Mouse (Mus musculus) myocyte (in vitro differentiated cells): ENCODE measurements around the gene Acbd7. TPM values are rescaled to one million over a fixed set of nuclear protein-coding genes. Genes with fewer than 3 reads are reported as not detected.

Experiments used
- H3K27me3 ChIP-seq: one replicate; pipeline ENCODE4 v1.6.1; 2011; ENCODE audit not compliant: control insufficient read depth, insufficient read depth, insufficient read length
- H3K36me3 ChIP-seq: one replicate; pipeline ENCODE4 v1.6.1; 2011; ENCODE audit not compliant: control insufficient read depth, insufficient read depth
- H3K4me2 ChIP-seq: one replicate; pipeline ENCODE4 v1.6.1; 2011; ENCODE audit warnings: low read depth, control low read depth
- H3K4me3 ChIP-seq: one replicate; pipeline ENCODE4 v1.5.1; 2011; ENCODE audit warnings: mild to moderate bottlenecking, control low read depth, moderate library complexity
- H3K79me2 ChIP-seq: one replicate; pipeline ENCODE4 v1.6.1; 2011; ENCODE audit not compliant: control insufficient read depth, insufficient read depth
- H3ac ChIP-seq: one replicate; pipeline ENCODE4 v1.6.1; 2011; ENCODE audit not compliant: control insufficient read depth, insufficient read length
- CEBPB ChIP-seq: IDR thresholded peaks from 2 replicates; pipeline ENCODE4 v1.6.1; 2011; ENCODE audit warnings: mild to moderate bottlenecking, moderate library complexity; ENCODE audit not compliant: poor library complexity, insufficient read depth, severe bottlenecking
- E2F4 ChIP-seq: IDR thresholded peaks from one replicate; pipeline ENCODE4 v1.6.1; 2011; ENCODE audit warnings: mild to moderate bottlenecking, control low read depth, moderate library complexity; ENCODE audit not compliant: insufficient read depth
- MAX ChIP-seq: IDR thresholded peaks from one replicate; pipeline ENCODE4 v1.6.1; 2011; ENCODE audit warnings: low read depth, mild to moderate bottlenecking, control low read depth
- MYOD1 ChIP-seq, 3 experiments: IDR thresholded peaks; one replicate each; pipeline ENCODE4 v1.6.1; 2011; ENCODE audit warnings: control low read depth in 2 of 3, low read depth in 2 of 3, mild to moderate bottlenecking in 2 of 3, moderate library complexity in 1 of 3; ENCODE audit not compliant: insufficient read length in 2 of 3, control insufficient read depth in 1 of 3
- MYOG ChIP-seq, 3 experiments: IDR thresholded peaks; one replicate each; pipeline ENCODE4 v1.6.1; 2011; ENCODE audit warnings: control low read depth in 2 of 3, low read depth in 2 of 3, mild to moderate bottlenecking in 2 of 3; ENCODE audit not compliant: insufficient read length in 2 of 3, control insufficient read depth in 1 of 3, insufficient read depth in 1 of 3
- POLR2A ChIP-seq: IDR thresholded peaks from one replicate; pipeline ENCODE4 v1.6.1; 2011; ENCODE audit warnings: low read depth, mild to moderate bottlenecking, control low read depth, moderate library complexity; ENCODE audit not compliant: insufficient read length
- POLR2AphosphoS2 ChIP-seq: IDR thresholded peaks from one replicate; pipeline ENCODE4 v1.6.1; 2011; ENCODE audit warnings: low read depth, control low read depth; ENCODE audit not compliant: insufficient read length
- REST ChIP-seq: IDR thresholded peaks from one replicate; pipeline ENCODE4 v1.6.1; 2011; ENCODE audit warnings: mild to moderate bottlenecking, control low read depth, moderate library complexity; ENCODE audit not compliant: insufficient read depth, insufficient read length
- SRF ChIP-seq: IDR thresholded peaks from one replicate; pipeline ENCODE4 v1.6.1; 2011; ENCODE audit warnings: low read depth; ENCODE audit not compliant: control insufficient read depth, insufficient read length
- TCF12 ChIP-seq: IDR thresholded peaks from one replicate; pipeline ENCODE4 v1.6.1; 2011; ENCODE audit warnings: mild to moderate bottlenecking, control low read depth; ENCODE audit not compliant: poor library complexity, insufficient read depth, severe bottlenecking
- TCF3 ChIP-seq: IDR thresholded peaks from one replicate; pipeline ENCODE4 v1.6.1; 2011; ENCODE audit warnings: low read depth, control low read depth; ENCODE audit not compliant: insufficient read length
- USF1 ChIP-seq: IDR thresholded peaks from one replicate; pipeline ENCODE4 v1.6.1; 2011; ENCODE audit warnings: low read depth, mild to moderate bottlenecking, control low read depth, moderate library complexity
- polyA plus RNA-seq: library from polyadenylated mRNA; unstranded; fragments of >200 nt; fragmentation: generic; extraction: Trizol; gene quantifications from one replicate; pipeline ENCODE4 v1.2.1, GENCODE M21; 2012; ENCODE audit warnings: missing spikeins

Gene Acbd7
- polyA plus RNA-seq, 1 experiment: 0.10 TPM

GRCm38 (mm10) chr2:3357887-3358286 is 21.9 kb downstream of the Acbd7 start:
- Histone ChIP-seq H3K4me3 (no peak overlapping the region), H3K4me2 (no peak overlapping the region), H3K27me3 (peaks cover 26% of the 10 kb centered on the region), H3ac (no peak overlapping the region), H3K36me3 (no peaks in the 10 kb centered on the region), H3K79me2 (no peaks in the 10 kb centered on the region)
- TF ChIP-seq SRF (no peak), POLR2AphosphoS2 (no peak), TCF12 (no peak), REST (no peak), E2F4 (no peak), USF1 (no peak), CEBPB (no peak)

GRCm38 (mm10) chr2:3361067-3361466 is 25.1 kb downstream of the Acbd7 start:
- Histone ChIP-seq H3K4me2 (no peak overlapping the region), H3K36me3 (no peaks in the 10 kb centered on the region), H3K4me3 (no peak overlapping the region), H3ac (no peak overlapping the region), H3K79me2 (no peaks in the 10 kb centered on the region), H3K27me3 (peaks cover 36% of the 10 kb centered on the region)
- no peak for TF ChIP-seq USF1
- TF ChIP-seq REST: no peak
- no peak for TF ChIP-seq TCF3
- no peak for TF ChIP-seq MYOD1 (IDR thresholded peaks at IDR 0.05; ENCODE audit: control insufficient read depth in 1 of 3, insufficient read length in 2 of 3, low read depth in 2 of 3)

GRCm38 (mm10) chr2:3365127-3365526 is 29.2 kb downstream of the Acbd7 start:
- Histone ChIP-seq H3ac (no peak overlapping the region), H3K4me2 (no peak overlapping the region), H3K27me3 (peaks cover 40% of the 10 kb centered on the region), H3K36me3 (no peaks in the 10 kb centered on the region), H3K79me2 (no peaks in the 10 kb centered on the region), H3K4me3 (no peak overlapping the region)
- TF ChIP-seq POLR2A (no peak), SRF (no peak), TCF3 (no peak), REST (no peak), POLR2AphosphoS2 (no peak), MYOG (IDR thresholded peaks at IDR 0.05; ENCODE audit: control insufficient read depth in 1 of 3, insufficient read depth in 1 of 3, insufficient read length in 2 of 3, low read depth in 2 of 3) (no peak), MYOD1 (IDR thresholded peaks at IDR 0.05; ENCODE audit: control insufficient read depth in 1 of 3, insufficient read length in 2 of 3, low read depth in 2 of 3) (no peak), CEBPB (no peak), USF1 (no peak), TCF12 (no peak), E2F4 (no peak)

- TF ChIP-seq SRF (no peak), REST (no peak), E2F4 (no peak), POLR2A (no peak), MYOG (IDR thresholded peaks at IDR 0.05; ENCODE audit: control insufficient read depth in 1 of 3, insufficient read depth in 1 of 3, insufficient read length in 2 of 3, low read depth in 2 of 3) (no peak), MYOD1 (IDR thresholded peaks at IDR 0.05; ENCODE audit: control insufficient read depth in 1 of 3, insufficient read length in 2 of 3, low read depth in 2 of 3) (no peak), CEBPB (no peak), MAX (no peak), TCF3 (no peak), USF1 (no peak), TCF12 (no peak), POLR2AphosphoS2 (no peak)
- Histone ChIP-seq H3K79me2 (no peaks in the 10 kb centered on the region), H3K36me3 (no peaks in the 10 kb centered on the region), H3K4me3 (no peak overlapping the region), H3K4me2 (no peak overlapping the region), H3ac (no peak overlapping the region), H3K27me3 (peaks cover 3% of the 10 kb centered on the region)
These were observed 51.3 kb downstream of the Acbd7 start for GRCm38 (mm10) chr2:3387105-3387860.

Other genes starting within 250 kb of the Acbd7 start
- gene Fam171a1, start 221.9 kb upstream of the Acbd7 start, polyA plus RNA-seq: 13.5 TPM
- 14.5 TPM for gene Nmt2, start 52.0 kb upstream of the Acbd7 start, polyA plus RNA-seq
- 11.3 TPM for gene Rpp38, start 3.5 kb upstream of the Acbd7 start, polyA plus RNA-seq
- not detected for gene Olah, start 61.0 kb downstream of the Acbd7 start, polyA plus RNA-seq
- gene Meig1, start 86.5 kb downstream of the Acbd7 start, polyA plus RNA-seq: 0.14 TPM
- 1.5 TPM for gene Dclre1c, start 88.0 kb downstream of the Acbd7 start, polyA plus RNA-seq
- gene Suv39h2, start 138.9 kb downstream of the Acbd7 start, polyA plus RNA-seq: 1.3 TPM
- gene Gm45902, start 176.6 kb downstream of the Acbd7 start, polyA plus RNA-seq: 1.1 TPM
- 29.9 TPM for gene Hspa14, start 176.6 kb downstream of the Acbd7 start, polyA plus RNA-seq
- 0.71 TPM for gene Cdnf, start 176.9 kb downstream of the Acbd7 start, polyA plus RNA-seq
- gene Fam107b, start 234.3 kb downstream of the Acbd7 start, polyA plus RNA-seq: 10.0 TPM